Mouse (Mus musculus) forebrain, embryonic 11.5 days (tissue): ENCODE measurements around the gene Chrng. TPM values are rescaled to one million over a fixed set of nuclear protein-coding genes. Genes with fewer than 3 reads are reported as not detected.
A peak's percentile ranks its signal among the peaks of the same experiment; 100 is the strongest.

Experiments used
- ATAC-seq: fragments of 200-750 bp; cut with Nextera tagmentation; replicated peaks from 2 replicates; pipeline ENCODE4 v1.8.0; 2017; ENCODE audit warnings: moderate TSS enrichment; ENCODE audit not compliant: low FRiP score
- DNase-seq: peaks from one replicate; pipeline ENCODE4 v3.0.0-alpha.2; 2017; ENCODE audit warnings: low spot score
- H3K27ac ChIP-seq: fragments of 300-500 bp; sonication (generic); 2 replicates; pipeline ENCODE4 v1.5.1; 2014; ENCODE audit warnings: low read depth, low read length
- H3K27me3 ChIP-seq: fragments of 300-500 bp; sonication (generic); 2 replicates; pipeline ENCODE4 v1.6.1; 2014; ENCODE audit warnings: mild to moderate bottlenecking, low read length, mixed read lengths; ENCODE audit not compliant: control insufficient read depth, insufficient read depth
- H3K36me3 ChIP-seq: fragments of 300-500 bp; sonication (generic); 2 replicates; pipeline ENCODE4 v1.6.1; 2014; ENCODE audit warnings: mild to moderate bottlenecking, low read length, moderate library complexity, mixed read lengths; ENCODE audit not compliant: control insufficient read depth, insufficient read depth
- H3K4me1 ChIP-seq: fragments of 300-500 bp; sonication (generic); replicated peaks from 2 replicates; pipeline ENCODE4 v1.6.1; 2014; ENCODE audit warnings: low read length, mixed read lengths; ENCODE audit not compliant: control insufficient read depth, insufficient read depth
- H3K4me2 ChIP-seq: fragments of 300-500 bp; sonication (generic); 2 replicates; pipeline ENCODE4 v1.6.1; 2014; ENCODE audit warnings: low read depth, mild to moderate bottlenecking, low read length, moderate library complexity, mixed read lengths; ENCODE audit not compliant: severe bottlenecking
- H3K4me3 ChIP-seq: fragments of 300-500 bp; sonication (generic); 2 replicates; pipeline ENCODE4 v1.5.1; 2014; ENCODE audit warnings: low read depth, low read length
- H3K9ac ChIP-seq: fragments of 300-500 bp; sonication (generic); 2 replicates; pipeline ENCODE4 v1.6.1; 2014; ENCODE audit warnings: low read length
- H3K9me3 ChIP-seq: fragments of 300-500 bp; sonication (generic); 2 replicates; pipeline ENCODE4 v1.6.1; 2016; ENCODE audit warnings: low read length, mixed read lengths; ENCODE audit not compliant: control insufficient read depth
- WGBS: fragments of 180-500 bp; shearing (Covaris S2); extraction: QIAGEN DNeasy Blood & Tissue Kit; methylation state at CpG from one replicate; pipeline ENCODE4 v1.1.7; 2014; 5-methylcytosine and 5-hydroxymethylcytosine counted together
- polyA plus RNA-seq: library from polyadenylated mRNA; unstranded; fragments of >200 nt; fragmentation: Nextera tagmentation; extraction: Ambion mirVana; gene quantifications from 2 replicates; pipeline ENCODE4 v1.2.1, GENCODE M21; 2014

Gene Chrng
- polyA plus RNA-seq, 1 experiment from 2014 or later = not detected

GRCm38 (mm10) chr1:87172316-87172715, 32.1 kb upstream of the Chrng start:
- no peak for ATAC-seq

GRCm38 (mm10) chr1:87174006-87174955, 30.2 kb upstream of the Chrng start:
- 23% methylated on average over 28 of the region's 28 CpGs for WGBS
- Histone ChIP-seq H3K9ac (no peak overlapping the region), H3K4me1 (0 out of 2 replicates have a peak, but pooled peaks cover 7% of the 10 kb centered on the region), H3K27me3 (no peaks in the 10 kb centered on the region; the same call in 1 of the 2 replicates), H3K4me3 (no peak overlapping the region), H3K27ac (no peak overlapping the region), H3K9me3 (no peaks in the 10 kb centered on the region), H3K36me3 (no peaks in the 10 kb centered on the region), H3K4me2 (0 out of 2 replicates have a peak overlapping the region, but pooled peaks have one; percentile 18)
- 0 out of 2 replicates have a peak, but pooled peaks have one; percentile 23 for ATAC-seq
- DNase-seq = peak; percentile 86

More at GRCm38 (mm10) chr1:87172316-87172715, 32.1 kb upstream of the Chrng start:
- no peak overlapping the region for H3K27ac ChIP-seq
- DNase-seq = no peak
- no peak overlapping the region for H3K9ac ChIP-seq
- no peaks in the 10 kb centered on the region for H3K9me3 ChIP-seq
- H3K27me3 ChIP-seq = no peaks in the 10 kb centered on the region; the same call in 1 of the 2 replicates
- H3K4me2 ChIP-seq = no peak overlapping the region
- H3K36me3 ChIP-seq = no peaks in the 10 kb centered on the region
- H3K4me3 ChIP-seq = no peak overlapping the region
- 0 out of 2 replicates have a peak, but pooled peaks cover 7% of the 10 kb centered on the region for H3K4me1 ChIP-seq
- 49% methylated on average over 9 of the region's 9 CpGs for WGBS

- DNase-seq (peak; percentile 78), ATAC-seq (peak; percentile 88)
- Histone ChIP-seq H3K4me3 (no peak overlapping the region), H3K27me3 (no peaks in the 10 kb centered on the region; the same call in 1 of the 2 replicates), H3K36me3 (no peaks in the 10 kb centered on the region), H3K4me2 (no peak overlapping the region), H3K9ac (no peak overlapping the region; the same call in 1 of the 2 replicates), H3K9me3 (no peaks in the 10 kb centered on the region), H3K27ac (no peak overlapping the region), H3K4me1 (0 out of 2 replicates have a peak, but pooled peaks cover 4% of the 10 kb centered on the region)
- 19% methylated on average over 11 of the region's 11 CpGs for WGBS
Measured at GRCm38 (mm10) chr1:87175852-87176292, 28.6 kb upstream of the Chrng start.

DNA sequence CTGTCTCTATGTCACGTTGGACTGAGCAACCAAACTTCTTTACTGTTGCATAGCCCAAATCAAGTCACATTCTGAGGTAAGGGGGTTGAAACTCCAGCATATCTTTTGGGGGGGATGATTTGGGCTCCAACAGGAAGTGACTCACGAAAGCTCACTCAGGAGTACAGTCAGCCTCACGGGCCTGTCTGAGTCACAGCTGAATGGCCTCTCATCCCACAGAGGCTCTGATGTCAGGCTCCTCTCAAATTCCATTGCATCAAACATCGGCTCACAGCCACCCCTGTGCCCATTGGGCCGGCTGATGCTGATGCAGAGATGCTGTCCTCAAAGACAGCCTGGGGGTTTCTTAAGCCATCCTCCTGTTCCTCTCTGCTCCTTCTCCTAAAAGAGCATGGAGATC, 23.6 kb upstream of the Chrng start:
- no peak overlapping the region for H3K4me3 ChIP-seq

DNA sequence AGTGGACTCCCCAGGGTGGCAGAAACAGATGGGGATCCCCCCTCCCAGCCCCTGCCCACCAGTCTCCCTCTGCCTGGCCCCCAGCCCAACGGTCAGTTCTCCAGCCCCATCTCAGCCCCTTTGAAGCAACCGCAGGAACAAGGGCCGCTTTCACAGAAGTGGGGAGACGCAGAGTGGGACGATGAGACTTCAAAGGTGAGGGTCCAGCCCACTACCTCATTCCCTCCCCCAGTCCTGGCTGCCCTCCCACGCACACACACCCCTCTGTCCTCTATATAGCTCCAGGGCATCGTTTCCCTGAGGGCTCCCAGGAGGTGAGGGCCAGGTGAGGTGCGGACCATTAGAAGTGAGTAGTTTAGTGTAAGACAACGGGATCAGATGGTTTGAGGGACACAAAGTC, 21.4 kb upstream of the Chrng start, which contains the start of gene Prss56:
TSS of gene Prss56 (plus strand) at position 301 of the 400 bp plus-strand sequence.
- H3K4me1 ChIP-seq = peaks cover 7% of the 10 kb centered on the region; the same call in 1 of the 2 replicates
- no peak for ATAC-seq
- H3K4me3 ChIP-seq = no peak within 1 kb of the TSS
- no peak within 1 kb of the TSS for H3K27ac ChIP-seq
- H3K36me3 ChIP-seq = no peaks in the 10 kb centered on the region
- no peak within 1 kb of the TSS for H3K9ac ChIP-seq
- WGBS = 71% methylated on average over 9 of the region's 9 CpGs
- H3K4me2 ChIP-seq = no peak within 1 kb of the TSS
- no peak for DNase-seq
- H3K9me3 ChIP-seq = no peaks in the 10 kb centered on the region
- peaks cover 28% of the 10 kb centered on the region for H3K27me3 ChIP-seq

More for the DNA sequence above, 23.6 kb upstream of the Chrng start:
- no peak overlapping the region for H3K4me2 ChIP-seq
- ATAC-seq (no peak), DNase-seq (no peak)
- WGBS = 74% methylated on average over 5 of the region's 5 CpGs
- peaks cover 18% of the 10 kb centered on the region for H3K27me3 ChIP-seq
- no peak overlapping the region for H3K9ac ChIP-seq
- no peaks in the 10 kb centered on the region for H3K9me3 ChIP-seq
- H3K36me3 ChIP-seq = no peaks in the 10 kb centered on the region
- no peak overlapping the region for H3K27ac ChIP-seq
- peaks cover 4% of the 10 kb centered on the region; the same call in 1 of the 2 replicates for H3K4me1 ChIP-seq

DNA sequence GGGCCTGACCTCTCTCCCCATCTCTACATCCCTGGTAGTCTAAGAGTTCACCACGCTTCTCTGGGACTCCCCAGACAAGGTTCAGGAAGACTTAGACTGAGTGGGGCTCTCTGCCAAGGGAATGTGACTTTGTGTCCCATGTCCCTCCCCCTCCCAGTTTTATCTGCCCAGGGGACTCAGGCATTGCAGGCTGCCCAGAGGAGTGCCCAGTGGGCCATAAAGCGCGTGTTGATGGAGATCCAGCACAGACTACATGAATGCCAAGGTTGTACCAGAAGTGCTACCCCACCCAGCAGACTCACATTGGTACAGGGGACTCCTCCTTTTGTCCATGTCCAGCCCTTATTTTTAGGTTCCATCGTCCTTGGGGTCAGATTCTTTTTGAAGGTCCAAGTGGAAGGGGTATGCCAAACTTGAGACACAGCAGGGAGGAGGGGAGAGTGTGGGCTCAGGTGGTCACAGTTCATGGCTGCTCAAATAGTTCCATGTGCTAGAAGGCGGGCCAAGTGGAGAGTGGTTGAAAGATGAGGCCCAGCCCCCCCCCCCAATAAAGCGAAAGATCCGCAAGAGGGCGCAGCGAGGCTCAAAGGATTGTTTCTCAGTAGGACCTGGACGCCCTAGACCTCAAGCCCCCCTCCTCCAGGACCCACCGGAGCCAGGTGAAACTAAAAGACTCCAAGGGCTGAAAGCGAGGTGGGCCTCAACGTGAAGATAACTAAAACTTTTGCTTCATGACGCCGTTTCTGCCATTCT, 20.3 kb upstream of the Chrng start:
- H3K36me3 ChIP-seq = no peaks in the 10 kb centered on the region
- no peak overlapping the region for H3K27ac ChIP-seq
- H3K4me1 ChIP-seq = peaks cover 7% of the 10 kb centered on the region; the same call in 1 of the 2 replicates
- ATAC-seq (no peak), DNase-seq (no peak)
- no peak overlapping the region for H3K4me2 ChIP-seq
- H3K9ac ChIP-seq = no peak overlapping the region
- 30% methylated on average over 15 of the region's 15 CpGs for WGBS
- no peaks in the 10 kb centered on the region for H3K9me3 ChIP-seq
- H3K4me3 ChIP-seq = no peak overlapping the region
- peaks cover 28% of the 10 kb centered on the region for H3K27me3 ChIP-seq

- ATAC-seq = no peak; the same call in 1 of the 2 replicates
- Histone ChIP-seq H3K4me3 (no peak overlapping the region), H3K27me3 (peaks cover 28% of the 10 kb centered on the region)
Measured at GRCm38 (mm10) chr1:87184751-87185139, 19.7 kb upstream of the Chrng start.

GRCm38 (mm10) chr1:87185526-87185925, 18.9 kb upstream of the Chrng start:
- Histone ChIP-seq H3K4me1 (peaks cover 7% of the 10 kb centered on the region; the same call in 1 of the 2 replicates), H3K27me3 (peaks cover 28% of the 10 kb centered on the region), H3K4me3 (no peak overlapping the region), H3K9me3 (no peaks in the 10 kb centered on the region), H3K27ac (no peak overlapping the region), H3K36me3 (no peaks in the 10 kb centered on the region), H3K9ac (no peak overlapping the region), H3K4me2 (no peak overlapping the region)
- ATAC-seq (no peak), DNase-seq (no peak)
- WGBS = 9% methylated on average over 13 of the region's 13 CpGs

More at GRCm38 (mm10) chr1:87184751-87185139, 19.7 kb upstream of the Chrng start:
- no peak overlapping the region for H3K4me2 ChIP-seq
- H3K36me3 ChIP-seq = no peaks in the 10 kb centered on the region
- 6% methylated on average over 20 of the region's 20 CpGs for WGBS
- peak; percentile 79 for DNase-seq
- no peak overlapping the region for H3K27ac ChIP-seq
- peaks cover 7% of the 10 kb centered on the region; the same call in 1 of the 2 replicates for H3K4me1 ChIP-seq
- no peak overlapping the region for H3K9ac ChIP-seq
- H3K9me3 ChIP-seq = no peaks in the 10 kb centered on the region
